Mouse (Mus musculus) liver, embryonic 12.5 days (tissue): ENCODE data around the gene Dgkb. TPM values are rescaled to one million over a fixed set of nuclear protein-coding genes. Genes with fewer than 3 reads are reported as not detected.

Source experiments
- ATAC-seq: fragments of 200-750 bp; cut with Nextera tagmentation; 2 replicates; pipeline ENCODE4 v1.8.0; 2017; ENCODE audit warnings: moderate number of reproducible peaks, mild to moderate bottlenecking, moderate library complexity
- H3K27ac ChIP-seq: fragments of 300-500 bp; sonication (generic); 2 replicates; pipeline ENCODE4 v1.5.1; 2016; ENCODE audit warnings: mild to moderate bottlenecking
- H3K27me3 ChIP-seq: fragments of 300-500 bp; sonication (generic); replicated peaks from 2 replicates; pipeline ENCODE4 v1.6.1; 2016; ENCODE audit warnings: mild to moderate bottlenecking, moderate library complexity
- H3K36me3 ChIP-seq: fragments of 300-500 bp; sonication (generic); 2 replicates; pipeline ENCODE4 v1.6.1; 2016; ENCODE audit warnings: mild to moderate bottlenecking, moderate library complexity
- H3K4me1 ChIP-seq: fragments of 300-500 bp; sonication (generic); 2 replicates; pipeline ENCODE4 v1.6.1; 2016
- H3K4me2 ChIP-seq: fragments of 300-500 bp; sonication (generic); 2 replicates; pipeline ENCODE4 v1.6.1; 2016; ENCODE audit warnings: mild to moderate bottlenecking, moderate library complexity
- H3K4me3 ChIP-seq: fragments of 300-500 bp; sonication (generic); 2 replicates; pipeline ENCODE4 v1.5.1; 2016; ENCODE audit warnings: mild to moderate bottlenecking, moderate library complexity
- H3K9ac ChIP-seq: fragments of 300-500 bp; sonication (generic); 2 replicates; pipeline ENCODE4 v1.6.1; 2016; ENCODE audit warnings: mild to moderate bottlenecking, moderate library complexity
- H3K9me3 ChIP-seq: fragments of 300-500 bp; sonication (generic); replicated peaks from 2 replicates; pipeline ENCODE4 v1.6.1; 2016; ENCODE audit warnings: mild to moderate bottlenecking, moderate library complexity
- WGBS: fragments of 180-500 bp; shearing (Covaris S2); methylation state at CpG from one replicate; pipeline ENCODE4 v1.1.7; 2016; ENCODE audit not compliant: insufficient replicate concordance; 5-methylcytosine and 5-hydroxymethylcytosine counted together
- polyA plus RNA-seq: library from polyadenylated mRNA; unstranded; fragments of >200 nt; fragmentation: Nextera tagmentation; extraction: Ambion mirVana; gene quantifications from 2 replicates; pipeline ENCODE4 v1.2.1, GENCODE M21; 2016

Dgkb gene
- polyA plus RNA-seq, 1 experiment from 2014 or later: 0.07 TPM

- Histone ChIP-seq H3K9me3 (no peaks in the 10 kb centered on the region), H3K4me2 (no peak overlapping the region), H3K9ac (no peak overlapping the region), H3K27ac (no peak overlapping the region), H3K27me3 (no peaks in the 10 kb centered on the region), H3K36me3 (no peaks in the 10 kb centered on the region), H3K4me3 (no peak overlapping the region), H3K4me1 (no peaks in the 10 kb centered on the region)
- WGBS: 55% methylated on average over 14 of the region's 14 CpGs
- ATAC-seq: no peak
These were observed 580.3 kb downstream of the Dgkb start for GRCm38 (mm10) chr12:38397754-38398312.

GRCm38 (mm10) chr12:38400089-38400488 is 582.6 kb downstream of the Dgkb start:
- WGBS: 54% methylated on average over 4 of the region's 4 CpGs
- Histone ChIP-seq H3K9me3 (no peaks in the 10 kb centered on the region), H3K27me3 (no peaks in the 10 kb centered on the region), H3K36me3 (no peaks in the 10 kb centered on the region), H3K4me2 (no peak overlapping the region), H3K4me3 (no peak overlapping the region), H3K4me1 (no peaks in the 10 kb centered on the region), H3K9ac (no peak overlapping the region), H3K27ac (no peak overlapping the region)
- ATAC-seq: no peak

- Histone ChIP-seq H3K9me3 (no peaks in the 10 kb centered on the region), H3K4me1 (no peaks in the 10 kb centered on the region), H3K27ac (no peak overlapping the region), H3K27me3 (no peaks in the 10 kb centered on the region), H3K4me2 (no peak overlapping the region), H3K4me3 (no peak overlapping the region), H3K36me3 (no peaks in the 10 kb centered on the region), H3K9ac (no peak overlapping the region)
- 54% methylated on average over 10 of the region's 10 CpGs for WGBS
- ATAC-seq: no peak
These were observed 618.0 kb downstream of the Dgkb start for GRCm38 (mm10) chr12:38435364-38436130.

- H3K4me1 ChIP-seq: no peaks in the 10 kb centered on the region
- ATAC-seq: no peak
- no peak overlapping the region for H3K27ac ChIP-seq
- no peaks in the 10 kb centered on the region for H3K9me3 ChIP-seq
- H3K9ac ChIP-seq: no peak overlapping the region
- WGBS: 77% methylated on average over 1 of the region's 1 CpGs
- H3K36me3 ChIP-seq: no peaks in the 10 kb centered on the region
- no peak overlapping the region for H3K4me2 ChIP-seq
- H3K27me3 ChIP-seq: no peaks in the 10 kb centered on the region
- H3K4me3 ChIP-seq: no peak overlapping the region
These were observed 618.6 kb downstream of the Dgkb start for GRCm38 (mm10) chr12:38436131-38436436.

- Histone ChIP-seq H3K36me3 (no peaks in the 10 kb centered on the region), H3K9me3 (no peaks in the 10 kb centered on the region), H3K4me1 (no peaks in the 10 kb centered on the region), H3K9ac (no peak overlapping the region), H3K4me3 (no peak overlapping the region), H3K27me3 (no peaks in the 10 kb centered on the region), H3K4me2 (no peak overlapping the region), H3K27ac (no peak overlapping the region)
- ATAC-seq: no peak
- 61% methylated on average over 7 of the region's 7 CpGs for WGBS
These were observed 633.0 kb downstream of the Dgkb start for GRCm38 (mm10) chr12:38450323-38451087.

- H3K4me3 ChIP-seq: no peak overlapping the region
- H3K27me3 ChIP-seq: no peaks in the 10 kb centered on the region
- ATAC-seq: no peak
- H3K9me3 ChIP-seq: no peaks in the 10 kb centered on the region
- H3K27ac ChIP-seq: no peak overlapping the region
- no peaks in the 10 kb centered on the region for H3K4me1 ChIP-seq
- H3K36me3 ChIP-seq: no peaks in the 10 kb centered on the region
- 65% methylated on average over 3 of the region's 3 CpGs for WGBS
- H3K9ac ChIP-seq: no peak overlapping the region
- no peak overlapping the region for H3K4me2 ChIP-seq
These were observed 634.2 kb downstream of the Dgkb start for GRCm38 (mm10) chr12:38451677-38452076.

GRCm38 (mm10) chr12:38468191-38468590 is 650.7 kb downstream of the Dgkb start:
- no peaks in the 10 kb centered on the region for H3K27me3 ChIP-seq
- H3K4me2 ChIP-seq: no peak overlapping the region
- 0 out of 2 replicates have a peak, but pooled peaks cover 2% of the 10 kb centered on the region for H3K9me3 ChIP-seq
- H3K9ac ChIP-seq: no peak overlapping the region
- ATAC-seq: no peak
- no peaks in the 10 kb centered on the region for H3K4me1 ChIP-seq
- H3K27ac ChIP-seq: no peak overlapping the region
- no peak overlapping the region for H3K4me3 ChIP-seq
- no peaks in the 10 kb centered on the region for H3K36me3 ChIP-seq

GRCm38 (mm10) chr12:38468605-38469004 is 651.1 kb downstream of the Dgkb start:
- Histone ChIP-seq H3K4me3 (no peak overlapping the region), H3K27me3 (no peaks in the 10 kb centered on the region), H3K36me3 (no peaks in the 10 kb centered on the region), H3K27ac (no peak overlapping the region), H3K9me3 (0 out of 2 replicates have a peak, but pooled peaks cover 5% of the 10 kb centered on the region), H3K9ac (no peak overlapping the region), H3K4me1 (no peaks in the 10 kb centered on the region), H3K4me2 (no peak overlapping the region)
- ATAC-seq: no peak

GRCm38 (mm10) chr12:38497229-38497628 is 679.7 kb downstream of the Dgkb start:
- no peak overlapping the region for H3K27ac ChIP-seq
- H3K4me1 ChIP-seq: no peaks in the 10 kb centered on the region
- H3K36me3 ChIP-seq: no peaks in the 10 kb centered on the region
- no peaks in the 10 kb centered on the region for H3K27me3 ChIP-seq
- H3K9me3 ChIP-seq: no peaks in the 10 kb centered on the region
- 77% methylated on average over 2 of the region's 2 CpGs for WGBS
- no peak overlapping the region for H3K9ac ChIP-seq
- no peak overlapping the region for H3K4me2 ChIP-seq
- ATAC-seq: no peak
- H3K4me3 ChIP-seq: no peak overlapping the region

- no peak overlapping the region for H3K4me2 ChIP-seq
- no peak overlapping the region for H3K9ac ChIP-seq
- ATAC-seq: no peak
- 61% methylated on average over 3 of the region's 3 CpGs for WGBS
- H3K27me3 ChIP-seq: no peaks in the 10 kb centered on the region
- no peaks in the 10 kb centered on the region for H3K36me3 ChIP-seq
- no peak overlapping the region for H3K4me3 ChIP-seq
- H3K9me3 ChIP-seq: no peaks in the 10 kb centered on the region
- H3K27ac ChIP-seq: no peak overlapping the region
- no peaks in the 10 kb centered on the region for H3K4me1 ChIP-seq
These were observed 683.4 kb downstream of the Dgkb start for GRCm38 (mm10) chr12:38500931-38501330.

- H3K9ac ChIP-seq: no peak overlapping the region
- H3K36me3 ChIP-seq: no peaks in the 10 kb centered on the region
- no peak overlapping the region for H3K4me2 ChIP-seq
- WGBS: no CpG with 5 or more reads among the region's 1 CpGs
- H3K9me3 ChIP-seq: no peaks in the 10 kb centered on the region
- no peaks in the 10 kb centered on the region for H3K27me3 ChIP-seq
- no peak for ATAC-seq
- H3K27ac ChIP-seq: no peak overlapping the region
- H3K4me1 ChIP-seq: no peaks in the 10 kb centered on the region
- no peak overlapping the region for H3K4me3 ChIP-seq
These were observed 690.7 kb downstream of the Dgkb start for GRCm38 (mm10) chr12:38508195-38508594.

GRCm38 (mm10) chr12:38545431-38545830 is 727.9 kb downstream of the Dgkb start:
- no peak for ATAC-seq
- 52% methylated on average over 4 of the region's 4 CpGs for WGBS
- H3K4me3 ChIP-seq: no peak overlapping the region
- no peaks in the 10 kb centered on the region for H3K4me1 ChIP-seq
- no peak overlapping the region for H3K27ac ChIP-seq
- no peak overlapping the region for H3K9ac ChIP-seq
- no peak overlapping the region for H3K4me2 ChIP-seq
- no peaks in the 10 kb centered on the region for H3K27me3 ChIP-seq
- no peaks in the 10 kb centered on the region for H3K9me3 ChIP-seq
- no peaks in the 10 kb centered on the region for H3K36me3 ChIP-seq
